Mouse (Mus musculus) splenic B cell, adult 2 months (primary cell): ENCODE measurements at regions not wholly inside any gene's neighbourhood (a gene's known extent, or its start where the extent isn't known, plus 50 kb on each side); places are given as distances from the start of the nearest gene placed in this dataset.

ENCODE experiments used
- DNase-seq: peaks from one replicate; pipeline ENCODE4 v3.0.0-alpha.2; 2011; ENCODE audit warnings: low read depth, low spot score
- H3K27me3 ChIP-seq: 2 replicates; pipeline ENCODE4 v1.6.1; 2012; ENCODE audit warnings: mild to moderate bottlenecking, low read length, moderate library complexity, mixed read lengths; ENCODE audit not compliant: control insufficient read depth, poor library complexity, insufficient read depth, severe bottlenecking
- H3K36me3 ChIP-seq: 2 replicates; pipeline ENCODE4 v1.6.1; 2012; ENCODE audit warnings: mild to moderate bottlenecking, low read length, moderate library complexity, mixed read lengths; ENCODE audit not compliant: control insufficient read depth, poor library complexity, insufficient read depth, severe bottlenecking

DNA sequence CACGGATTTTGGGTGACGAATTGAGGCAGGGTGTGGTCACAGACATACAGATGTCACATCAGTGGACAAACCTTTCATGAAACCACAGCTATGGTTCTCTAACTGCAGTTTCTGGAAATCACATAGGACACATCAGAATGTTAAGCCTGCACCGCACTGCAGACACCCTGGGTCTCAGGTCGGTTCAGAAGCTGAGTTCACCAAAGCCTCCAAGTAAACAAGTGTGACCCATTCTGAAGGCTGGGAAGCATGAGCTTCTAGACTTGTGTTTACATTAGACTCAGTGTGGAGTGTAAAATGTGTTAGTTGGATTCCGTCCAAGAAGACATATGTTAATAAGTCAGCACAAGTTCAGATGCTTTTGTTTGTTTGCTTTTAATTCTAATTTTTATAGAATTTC, 78.3 kb upstream of the Trim52 start:
- DNase-seq = no peak
- Histone ChIP-seq H3K27me3 (no peaks in the 10 kb centered on the region), H3K36me3 (no peaks in the 10 kb centered on the region)

DNA sequence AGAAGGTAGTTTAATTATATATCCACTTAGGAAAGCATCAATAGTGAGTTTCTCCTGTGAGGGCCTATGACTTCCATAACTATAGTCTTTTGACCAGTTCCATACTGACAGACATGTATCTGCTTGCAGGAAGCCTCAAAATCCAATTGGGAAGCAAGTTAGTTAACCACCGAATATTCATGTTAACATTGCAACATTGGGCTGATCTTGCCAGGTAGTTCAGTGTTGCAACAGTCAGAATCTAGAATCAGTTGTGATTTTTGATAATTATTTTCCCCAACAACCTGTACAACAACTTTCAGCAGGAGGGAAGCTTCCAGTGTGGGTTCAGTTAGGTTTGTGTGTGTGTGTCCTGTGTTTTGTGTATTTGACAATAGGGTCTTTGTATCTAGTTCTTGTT, 74.9 kb upstream of the Trim52 start:
- H3K27me3 ChIP-seq = no peaks in the 10 kb centered on the region
- DNase-seq = no peak
- H3K36me3 ChIP-seq = no peaks in the 10 kb centered on the region

DNA sequence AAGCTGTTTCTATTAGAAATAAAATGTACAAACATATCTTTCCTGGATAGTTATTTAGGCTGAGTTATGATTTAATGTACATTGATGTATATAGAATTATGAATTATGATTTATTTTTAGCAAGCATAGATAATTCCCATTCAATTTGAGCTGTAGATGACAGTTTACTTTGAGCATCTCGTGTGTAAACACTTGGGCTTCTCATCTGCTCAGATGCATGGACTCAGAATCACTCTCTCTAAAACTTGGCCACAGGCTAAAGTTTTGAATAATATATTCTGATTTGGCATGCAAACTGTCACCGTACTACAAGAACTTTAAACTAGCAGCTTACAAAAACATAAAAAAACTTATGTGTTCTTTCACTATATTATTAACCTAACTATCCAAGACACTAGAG, 72.2 kb upstream of the Trim52 start:
- Histone ChIP-seq H3K27me3 (no peaks in the 10 kb centered on the region), H3K36me3 (no peaks in the 10 kb centered on the region)
- DNase-seq = no peak

DNA sequence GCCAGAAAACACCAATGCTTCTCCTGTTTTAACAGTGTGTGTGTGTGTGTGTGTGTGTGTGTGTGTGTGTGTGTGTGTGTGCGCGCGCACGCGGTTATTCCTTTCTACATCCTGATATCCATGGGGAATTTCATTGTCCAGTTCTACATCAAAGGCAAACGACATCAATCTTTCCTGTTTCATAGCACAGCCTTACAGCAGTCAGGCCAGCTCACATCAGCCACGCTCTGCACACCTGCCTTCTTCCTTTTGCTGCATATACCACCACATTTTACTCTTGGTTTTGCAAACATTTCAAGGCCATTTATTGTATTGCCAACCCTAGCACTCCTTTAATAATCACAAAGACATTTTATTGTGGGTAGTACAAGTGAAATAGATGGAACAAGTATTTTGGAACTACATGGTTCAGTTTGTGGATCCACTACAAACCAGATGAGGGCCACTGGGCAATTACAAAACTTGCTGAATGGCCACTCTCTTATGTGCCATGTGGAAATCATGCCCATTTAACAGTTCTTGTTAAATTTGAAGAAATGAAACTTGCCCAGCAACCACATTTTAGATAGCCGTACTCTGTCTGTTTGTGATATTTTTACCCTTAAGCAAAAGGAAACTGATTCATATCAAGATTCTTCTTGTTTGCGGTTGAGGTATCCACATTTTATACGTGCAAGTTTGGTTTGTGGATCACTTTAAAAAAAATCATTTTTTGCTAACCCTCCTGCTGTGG, 70.9 kb upstream of the Trim52 start:
- H3K36me3 ChIP-seq = no peaks in the 10 kb centered on the region
- no peak for DNase-seq
- H3K27me3 ChIP-seq = no peaks in the 10 kb centered on the region

- Histone ChIP-seq H3K36me3 (no peaks in the 10 kb centered on the region), H3K27me3 (no peaks in the 10 kb centered on the region)
- no peak for DNase-seq
Measured at GRCm38 (mm10) chr14:106044274-106044673, 61.7 kb upstream of the Trim52 start.

- H3K27me3 ChIP-seq = no peaks in the 10 kb centered on the region
- no peak for DNase-seq
Measured at GRCm38 (mm10) chr14:106050231-106050630, 55.8 kb upstream of the Trim52 start.

GRCm38 (mm10) chr14:106052585-106053551, 53.1 kb upstream of the Trim52 start:
- no peaks in the 10 kb centered on the region for H3K27me3 ChIP-seq
- no peak for DNase-seq
- H3K36me3 ChIP-seq = no peaks in the 10 kb centered on the region

More at GRCm38 (mm10) chr14:106050231-106050630, 55.8 kb upstream of the Trim52 start:
- H3K36me3 ChIP-seq = no peaks in the 10 kb centered on the region
